Mouse (Mus musculus): ENCODE results near the gene Trim37. TPM values are rescaled to one million over a fixed set of nuclear protein-coding genes. Genes with fewer than 3 reads are reported as not detected.

Gene Trim37
- 102 and 106 TPM in 2 replicates for polyA plus RNA-seq (2014; fragmentation: Nextera tagmentation; extraction: Ambion mirVana)

DNA sequence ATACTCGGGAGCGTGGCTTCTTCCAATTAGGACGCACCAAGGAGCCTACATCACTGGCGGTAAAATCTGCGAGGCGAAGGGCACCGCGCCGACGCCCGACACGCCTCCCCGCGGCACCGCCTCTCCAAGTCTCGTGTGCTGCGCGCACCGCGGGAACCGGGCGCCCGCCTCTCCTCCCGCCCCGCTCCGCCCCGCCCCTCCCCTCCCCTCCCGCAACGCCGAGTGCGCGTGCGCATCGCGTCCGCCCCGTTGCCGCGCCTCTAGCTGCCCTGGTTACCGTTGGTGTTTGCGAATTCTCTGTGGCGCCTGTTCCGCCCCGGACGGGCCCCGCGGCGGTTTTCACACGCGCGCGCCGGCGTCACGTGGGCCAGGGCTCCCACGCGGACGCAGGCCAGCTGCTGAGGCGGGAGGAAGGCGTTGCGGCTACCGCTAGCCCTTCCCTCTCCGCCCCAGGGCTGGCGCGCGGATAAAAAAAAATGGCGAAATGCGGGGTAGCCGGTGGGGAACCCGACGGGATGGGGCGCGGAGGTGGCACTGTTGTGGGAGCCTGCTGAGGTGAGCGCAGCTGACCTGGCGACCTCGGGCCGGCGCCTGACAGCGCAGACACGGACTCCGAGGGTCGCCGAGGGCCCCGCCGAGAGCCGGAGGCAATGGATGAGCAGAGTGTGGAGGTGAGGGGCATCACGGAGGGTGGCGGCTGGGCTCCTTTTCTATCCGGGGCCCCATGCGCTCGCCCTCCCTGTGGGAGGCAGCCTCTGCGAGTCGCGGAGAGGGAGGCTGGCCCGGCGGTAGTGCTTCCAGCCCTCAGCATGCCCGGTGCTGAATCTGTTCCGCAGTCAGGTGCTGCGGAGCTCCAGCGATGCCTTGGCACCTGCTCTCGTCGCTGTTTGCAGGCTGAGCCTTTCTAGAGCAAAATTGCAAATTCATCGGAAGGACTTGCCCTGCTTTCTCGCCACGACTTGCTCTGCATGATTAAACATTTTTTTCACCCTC is at the start of gene Trim37:
Trim37 (plus strand) TSS at position 254 of the 993 bp plus-strand sequence.
- no peaks in the 10 kb centered on the region for H3K9me3 ChIP-seq (ENCODE audit: control insufficient read depth, low read length)
- peak within 1 kb of the TSS; percentile 90 for H3K27ac ChIP-seq (ENCODE audit: low read depth, low read length)
- H3K27me3 ChIP-seq (ENCODE audit: control insufficient read depth, insufficient read depth, low read length) = no peaks in the 10 kb centered on the region
- ATAC-seq (ENCODE audit: low read depth) = peak; percentile 94
- peak within 1 kb of the TSS; percentile 74 for H3K4me2 ChIP-seq (ENCODE audit: low read depth, low read length)
- WGBS = under 1% methylated on average over 94 of the region's 105 CpGs
- peak within 1 kb of the TSS; percentile 87 for H3K9ac ChIP-seq (replicated peaks; ENCODE audit: low read depth, low read length)
- H3K4me3 ChIP-seq (ENCODE audit: low read depth, low read length) = peak within 1 kb of the TSS; percentile 97
- H3K36me3 ChIP-seq (ENCODE audit: control insufficient read depth, insufficient read depth, low read length) = peaks cover 12% of the 10 kb centered on the region; the same call in 1 of the 2 replicates
- peaks cover 16% of the 10 kb centered on the region for H3K4me1 ChIP-seq (ENCODE audit: control insufficient read depth, insufficient read depth, low read length)

DNA sequence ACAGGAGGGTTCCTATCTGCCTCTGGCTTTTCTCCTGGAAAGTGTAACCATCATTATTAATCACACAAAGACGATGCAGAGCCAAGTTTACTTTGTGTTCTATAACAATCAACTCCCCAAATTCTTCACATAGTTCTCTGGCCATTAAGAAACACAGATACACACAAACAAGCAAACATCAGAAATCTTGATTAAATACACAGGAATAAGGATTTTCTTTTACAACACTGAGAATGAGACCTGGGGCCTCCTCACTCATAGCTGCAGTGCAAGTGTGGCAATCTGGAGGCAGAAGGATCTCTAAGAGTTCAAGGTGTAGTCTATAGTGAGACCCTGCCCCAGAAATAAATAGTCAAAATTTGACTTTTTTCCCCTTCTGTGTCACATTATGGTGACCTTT is 43.2 kb upstream of the Trim37 start:
- WGBS = 78% methylated on average over 1 of the region's 1 CpGs
- no peaks in the 10 kb centered on the region for H3K9me3 ChIP-seq (ENCODE audit: control insufficient read depth, low read length)
- H3K27ac ChIP-seq (ENCODE audit: low read depth, low read length) = no peak overlapping the region
- peaks cover 25% of the 10 kb centered on the region for H3K4me1 ChIP-seq (ENCODE audit: control insufficient read depth, insufficient read depth, low read length)
- H3K9ac ChIP-seq (replicated peaks; ENCODE audit: low read depth, low read length) = no peak overlapping the region
- peaks cover 30% of the 10 kb centered on the region for H3K36me3 ChIP-seq (ENCODE audit: control insufficient read depth, insufficient read depth, low read length)
- ATAC-seq (ENCODE audit: low read depth) = no peak
- H3K4me2 ChIP-seq (ENCODE audit: low read depth, low read length) = no peak overlapping the region
- no peak overlapping the region for H3K4me3 ChIP-seq (ENCODE audit: low read depth, low read length)
- H3K27me3 ChIP-seq (ENCODE audit: control insufficient read depth, insufficient read depth, low read length) = no peaks in the 10 kb centered on the region

DNA sequence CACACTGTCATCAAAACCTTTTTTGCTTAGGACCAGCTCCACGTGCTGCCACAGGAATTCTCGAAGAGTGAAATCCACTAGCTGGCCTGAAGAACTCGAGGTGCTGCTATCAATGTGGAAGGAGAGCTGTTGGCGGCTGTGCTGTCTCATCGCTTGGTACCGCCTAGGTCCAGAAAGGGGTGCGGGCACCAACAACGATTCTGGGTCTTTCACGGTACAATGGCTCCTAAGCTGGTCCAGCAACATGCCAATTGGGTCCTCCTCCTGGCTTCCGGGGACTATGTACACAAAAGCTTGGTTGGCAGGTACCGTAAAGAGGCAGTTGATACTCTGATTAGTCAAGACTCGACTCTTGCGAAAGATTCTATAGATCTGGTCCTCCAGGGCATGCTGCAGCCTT is 41.4 kb upstream of the Trim37 start:
- H3K4me1 ChIP-seq (ENCODE audit: control insufficient read depth, insufficient read depth, low read length) = peaks cover 25% of the 10 kb centered on the region
- no peaks in the 10 kb centered on the region for H3K27me3 ChIP-seq (ENCODE audit: control insufficient read depth, insufficient read depth, low read length)
- H3K27ac ChIP-seq (ENCODE audit: low read depth, low read length) = no peak overlapping the region
- H3K36me3 ChIP-seq (ENCODE audit: control insufficient read depth, insufficient read depth, low read length) = peaks cover 19% of the 10 kb centered on the region
- no peak for ATAC-seq (ENCODE audit: low read depth)
- H3K4me3 ChIP-seq (ENCODE audit: low read depth, low read length) = peak overlapping the region; percentile 85
- H3K9me3 ChIP-seq (ENCODE audit: control insufficient read depth, low read length) = no peaks in the 10 kb centered on the region
- no peak overlapping the region for H3K9ac ChIP-seq (replicated peaks; ENCODE audit: low read depth, low read length)
- H3K4me2 ChIP-seq (ENCODE audit: low read depth, low read length) = peak overlapping the region; percentile 71
- WGBS = 91% methylated on average over 13 of the region's 13 CpGs

DNA sequence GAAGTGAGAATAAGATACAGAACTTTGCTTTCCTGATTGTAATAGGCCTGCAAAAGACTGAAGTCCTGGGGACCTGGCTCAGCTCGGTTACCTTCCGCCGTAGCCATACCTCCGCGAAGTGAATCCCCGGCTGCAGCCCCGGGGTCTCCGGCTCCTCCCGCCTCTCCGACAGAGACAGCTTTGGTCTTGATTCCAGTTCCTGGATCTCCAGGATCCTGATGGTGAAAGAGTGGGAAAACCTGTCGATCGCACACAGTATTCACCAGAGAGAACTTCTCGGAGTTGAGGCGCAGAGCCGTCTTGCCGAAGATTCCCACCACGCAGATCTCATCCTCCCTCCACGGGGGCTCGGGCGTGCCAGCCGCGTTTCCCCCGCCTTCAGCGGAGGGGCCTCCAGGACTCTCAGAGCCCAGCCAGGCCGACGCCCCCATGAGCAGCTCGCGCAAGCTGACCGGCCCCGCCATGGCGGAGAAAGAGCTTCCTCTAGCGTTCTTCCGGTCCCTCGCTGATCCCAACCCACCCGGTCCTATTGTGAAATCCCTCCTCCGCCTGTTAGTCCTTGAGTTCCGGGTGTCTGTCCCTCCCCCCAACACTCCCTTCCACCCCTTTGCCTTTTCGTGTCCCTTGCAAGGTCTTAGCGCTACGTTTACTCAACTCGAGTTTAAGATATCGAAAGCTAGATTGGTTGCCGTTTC is 40.4 kb upstream of the Trim37 start, which contains the start of gene Smg8:
Smg8 (minus strand) TSS at position 485 of the 695 bp plus-strand sequence.
- Histone ChIP-seq H3K9me3 (ENCODE audit: control insufficient read depth, low read length) (no peaks in the 10 kb centered on the region), H3K9ac (replicated peaks; ENCODE audit: low read depth, low read length) (peak within 1 kb of the TSS; percentile 68), H3K4me3 (ENCODE audit: low read depth, low read length) (peak within 1 kb of the TSS; percentile 85), H3K4me1 (ENCODE audit: control insufficient read depth, insufficient read depth, low read length) (peaks cover 25% of the 10 kb centered on the region), H3K27me3 (ENCODE audit: control insufficient read depth, insufficient read depth, low read length) (no peaks in the 10 kb centered on the region), H3K27ac (ENCODE audit: low read depth, low read length) (peak within 1 kb of the TSS; percentile 7; the same call in 1 of the 2 replicates), H3K36me3 (ENCODE audit: control insufficient read depth, insufficient read depth, low read length) (peaks cover 12% of the 10 kb centered on the region; the same call in 1 of the 2 replicates), H3K4me2 (ENCODE audit: low read depth, low read length) (peak within 1 kb of the TSS; percentile 71)
- WGBS = under 1% methylated on average over 42 of the region's 43 CpGs
- peak; percentile 85 for ATAC-seq (ENCODE audit: low read depth)

DNA sequence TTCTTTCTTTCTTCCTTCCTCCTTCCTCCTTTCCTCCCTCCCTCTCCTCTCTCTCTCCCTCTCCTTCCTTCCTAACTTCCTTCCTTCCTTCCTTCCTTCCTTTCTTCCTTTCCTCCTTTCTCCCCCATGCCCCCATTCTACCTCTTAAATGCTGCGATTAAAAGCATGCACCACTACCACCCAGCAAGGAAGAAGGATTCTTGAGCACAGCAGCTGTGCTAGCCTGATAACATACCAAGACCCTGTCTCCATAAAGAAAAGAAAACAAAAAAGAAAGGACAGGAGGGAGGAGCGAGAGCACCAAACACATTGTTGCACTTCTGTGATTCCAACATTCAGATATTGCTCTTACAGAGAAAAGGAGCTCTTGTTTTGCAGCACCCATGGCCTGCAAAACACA is 39.7 kb upstream of the Trim37 start:
- peaks cover 25% of the 10 kb centered on the region for H3K4me1 ChIP-seq (ENCODE audit: control insufficient read depth, insufficient read depth, low read length)
- peaks cover 6% of the 10 kb centered on the region; the same call in 1 of the 2 replicates for H3K36me3 ChIP-seq (ENCODE audit: control insufficient read depth, insufficient read depth, low read length)
- ATAC-seq (ENCODE audit: low read depth) = no peak
- H3K9me3 ChIP-seq (ENCODE audit: control insufficient read depth, low read length) = no peaks in the 10 kb centered on the region
- 58% methylated on average over 2 of the region's 2 CpGs for WGBS
- H3K4me3 ChIP-seq (ENCODE audit: low read depth, low read length) = peak overlapping the region; percentile 85
- no peaks in the 10 kb centered on the region for H3K27me3 ChIP-seq (ENCODE audit: control insufficient read depth, insufficient read depth, low read length)
- H3K4me2 ChIP-seq (ENCODE audit: low read depth, low read length) = peak overlapping the region; percentile 71
- no peak overlapping the region for H3K27ac ChIP-seq (ENCODE audit: low read depth, low read length)
- H3K9ac ChIP-seq (replicated peaks; ENCODE audit: low read depth, low read length) = no peak overlapping the region; the same call in 1 of the 2 replicates

DNA sequence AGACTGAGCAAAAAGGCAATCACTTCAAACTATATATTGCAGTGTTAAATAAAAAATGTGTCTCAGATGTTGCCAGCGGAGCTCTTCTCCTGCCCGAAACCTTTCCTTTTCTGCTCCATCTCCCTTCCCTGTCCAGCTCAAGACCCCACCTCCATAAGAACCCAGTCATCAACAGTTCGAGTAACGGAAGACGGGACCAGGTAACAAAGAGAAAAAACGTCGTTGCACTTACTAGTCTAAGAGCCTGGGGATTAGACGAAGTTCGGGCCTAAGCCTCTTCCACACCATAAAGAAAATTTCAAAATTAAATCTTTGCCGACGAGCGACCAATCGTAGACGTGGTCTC is 18.5 kb upstream of the Trim37 start, which contains the start of gene Prr11:
Prr11 (minus strand) TSS at position 300 of the 346 bp plus-strand sequence.
- peak within 1 kb of the TSS; percentile 87 for H3K4me2 ChIP-seq (ENCODE audit: low read depth, low read length)
- H3K4me1 ChIP-seq (ENCODE audit: control insufficient read depth, insufficient read depth, low read length) = peaks cover 12% of the 10 kb centered on the region
- no peaks in the 10 kb centered on the region for H3K9me3 ChIP-seq (ENCODE audit: control insufficient read depth, low read length)
- H3K27me3 ChIP-seq (ENCODE audit: control insufficient read depth, insufficient read depth, low read length) = no peaks in the 10 kb centered on the region
- H3K27ac ChIP-seq (ENCODE audit: low read depth, low read length) = peak within 1 kb of the TSS; percentile 73
- H3K36me3 ChIP-seq (ENCODE audit: control insufficient read depth, insufficient read depth, low read length) = peaks cover 9% of the 10 kb centered on the region; the same call in 1 of the 2 replicates
- H3K4me3 ChIP-seq (ENCODE audit: low read depth, low read length) = peak within 1 kb of the TSS; percentile 76
- WGBS = under 1% methylated on average over 14 of the region's 14 CpGs
- H3K9ac ChIP-seq (replicated peaks; ENCODE audit: low read depth, low read length) = peak within 1 kb of the TSS; percentile 78
- ATAC-seq (ENCODE audit: low read depth) = no peak

DNA sequence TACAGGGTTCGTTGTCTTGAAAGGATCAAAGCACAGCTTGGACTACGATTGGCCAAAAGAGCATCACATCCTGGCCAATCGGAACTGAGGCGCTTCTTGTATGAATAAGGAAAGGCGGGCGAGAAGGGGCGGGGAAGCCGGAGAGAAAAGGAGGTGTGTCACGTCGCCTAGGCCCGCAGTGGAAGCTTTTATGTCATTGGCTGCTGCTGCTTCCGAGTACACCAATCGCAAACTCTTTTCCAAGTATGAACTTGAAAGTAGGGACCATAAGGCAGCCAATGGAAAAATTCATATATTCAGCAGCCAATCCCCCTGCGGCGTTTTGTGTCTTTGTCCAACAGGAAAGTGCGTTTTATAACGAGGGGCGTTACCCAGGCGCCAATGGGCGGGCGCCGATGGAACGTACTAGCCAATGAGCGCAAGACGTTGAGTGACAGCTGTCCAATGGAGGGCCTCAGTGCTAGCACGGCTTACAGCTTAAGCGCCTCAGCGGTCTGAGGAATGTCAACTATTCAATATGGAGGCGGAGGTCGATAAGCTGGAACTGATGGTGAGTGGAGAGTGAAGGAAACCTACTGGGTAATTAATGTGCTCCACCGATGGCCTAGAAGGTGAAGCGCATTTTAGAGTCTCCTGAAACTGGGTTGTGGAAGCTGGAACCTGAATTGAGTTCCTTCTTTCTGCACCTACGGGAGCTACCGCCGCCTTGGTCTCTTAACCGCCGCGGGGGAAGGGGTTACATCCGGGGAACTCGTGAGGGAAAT is 17.9 kb upstream of the Trim37 start, which contains the start of gene Ska2:
Ska2 (plus strand) TSS at position 480 of the 764 bp plus-strand sequence.
- Histone ChIP-seq H3K4me1 (ENCODE audit: control insufficient read depth, insufficient read depth, low read length) (peaks cover 12% of the 10 kb centered on the region), H3K27me3 (ENCODE audit: control insufficient read depth, insufficient read depth, low read length) (no peaks in the 10 kb centered on the region), H3K27ac (ENCODE audit: low read depth, low read length) (peak within 1 kb of the TSS; percentile 73), H3K4me2 (ENCODE audit: low read depth, low read length) (peak within 1 kb of the TSS; percentile 87), H3K36me3 (ENCODE audit: control insufficient read depth, insufficient read depth, low read length) (peaks cover 9% of the 10 kb centered on the region; the same call in 1 of the 2 replicates), H3K9me3 (ENCODE audit: control insufficient read depth, low read length) (no peaks in the 10 kb centered on the region), H3K9ac (replicated peaks; ENCODE audit: low read depth, low read length) (peak within 1 kb of the TSS; percentile 78), H3K4me3 (ENCODE audit: low read depth, low read length) (peak within 1 kb of the TSS; percentile 76)
- WGBS = under 1% methylated on average over 40 of the region's 40 CpGs
- peak; percentile 99 for ATAC-seq (ENCODE audit: low read depth)

DNA sequence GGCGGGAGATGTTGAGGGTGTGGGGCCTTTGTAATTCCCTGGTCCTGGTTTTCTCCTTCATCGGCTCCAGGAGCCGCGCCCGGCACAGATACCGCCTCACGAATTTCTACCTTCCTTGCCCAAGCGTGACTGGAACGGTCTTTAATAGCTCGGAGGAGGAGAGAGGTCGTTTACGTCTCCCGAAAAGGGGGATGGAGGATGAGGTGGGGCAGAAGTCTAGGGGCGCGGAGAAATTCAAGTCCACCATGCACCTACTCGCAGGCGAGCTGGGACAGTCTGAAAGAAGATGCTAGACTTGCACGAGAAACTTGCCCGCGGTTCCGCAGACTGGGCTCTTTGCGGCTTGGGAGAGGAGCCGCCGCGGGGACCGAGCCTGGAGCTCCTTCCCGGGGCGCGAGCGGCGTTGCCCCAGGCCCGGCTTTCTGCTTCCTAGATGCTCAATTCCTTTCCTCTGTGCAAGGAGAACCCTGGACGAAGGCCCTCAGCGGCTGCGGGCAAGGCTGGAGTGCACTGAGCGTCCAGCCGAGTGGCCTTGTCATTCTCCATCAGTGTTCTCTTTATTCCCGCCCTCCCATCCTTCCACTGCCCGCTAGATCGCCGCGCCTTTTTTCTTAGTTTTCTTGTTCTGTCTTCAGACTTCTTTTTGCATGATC is 17.2 kb upstream of the Trim37 start:
- Histone ChIP-seq H3K27ac (ENCODE audit: low read depth, low read length) (peak overlapping the region; percentile 73), H3K27me3 (ENCODE audit: control insufficient read depth, insufficient read depth, low read length) (no peaks in the 10 kb centered on the region), H3K36me3 (ENCODE audit: control insufficient read depth, insufficient read depth, low read length) (0 out of 2 replicates have a peak, but pooled peaks cover 4% of the 10 kb centered on the region), H3K4me3 (ENCODE audit: low read depth, low read length) (peak overlapping the region; percentile 76), H3K9ac (replicated peaks; ENCODE audit: low read depth, low read length) (peak overlapping the region; percentile 78), H3K4me2 (ENCODE audit: low read depth, low read length) (peak overlapping the region; percentile 87), H3K9me3 (ENCODE audit: control insufficient read depth, low read length) (no peaks in the 10 kb centered on the region), H3K4me1 (ENCODE audit: control insufficient read depth, insufficient read depth, low read length) (peaks cover 12% of the 10 kb centered on the region)
- no peak for ATAC-seq (ENCODE audit: low read depth)
- WGBS = under 1% methylated on average over 42 of the region's 42 CpGs
